Mouse (Mus musculus): ENCODE data around the gene Cyp2s1. TPM values are rescaled to one million over a fixed set of nuclear protein-coding genes. Genes with fewer than 3 reads are reported as not detected.
A peak's percentile ranks its signal among the peaks of the same experiment; 100 is the strongest.

Gene Cyp2s1
- total RNA-seq, 2 experiments from 2014 or later, result 0.13 to 0.16 TPM

DNA sequence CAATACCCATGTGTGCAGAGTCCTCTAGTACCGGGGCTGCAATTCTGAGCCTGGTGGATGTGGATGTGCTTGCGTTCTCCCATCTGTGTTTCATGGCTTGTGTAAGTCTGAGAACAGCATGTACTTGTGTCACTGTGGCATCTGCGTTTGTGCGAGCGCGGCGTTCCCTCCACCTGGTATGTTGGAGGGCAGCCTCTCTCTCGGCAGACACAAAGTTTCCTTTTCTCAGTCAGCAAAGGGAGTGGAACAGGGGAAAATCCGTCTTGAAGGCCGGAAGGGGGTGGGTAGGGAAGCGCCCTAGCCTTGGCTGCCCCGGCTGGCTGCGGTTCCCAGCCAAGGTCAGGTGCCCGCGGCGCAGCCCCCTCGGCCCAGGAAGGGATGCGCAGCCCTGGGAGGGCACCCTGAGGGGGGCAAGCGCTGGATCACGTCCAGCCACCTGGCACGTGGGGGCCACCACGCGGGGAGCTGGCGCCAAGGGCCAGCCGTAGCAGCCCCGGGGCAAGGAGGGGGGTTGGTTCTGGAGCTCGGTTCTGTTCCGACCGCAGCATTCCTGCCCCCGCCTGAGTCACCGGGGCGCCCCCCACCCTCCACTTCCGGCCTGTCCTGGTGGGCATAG lies 35.3 kb downstream of the Cyp2s1 start:
- DNase-seq, result peak; percentile 61

DNA sequence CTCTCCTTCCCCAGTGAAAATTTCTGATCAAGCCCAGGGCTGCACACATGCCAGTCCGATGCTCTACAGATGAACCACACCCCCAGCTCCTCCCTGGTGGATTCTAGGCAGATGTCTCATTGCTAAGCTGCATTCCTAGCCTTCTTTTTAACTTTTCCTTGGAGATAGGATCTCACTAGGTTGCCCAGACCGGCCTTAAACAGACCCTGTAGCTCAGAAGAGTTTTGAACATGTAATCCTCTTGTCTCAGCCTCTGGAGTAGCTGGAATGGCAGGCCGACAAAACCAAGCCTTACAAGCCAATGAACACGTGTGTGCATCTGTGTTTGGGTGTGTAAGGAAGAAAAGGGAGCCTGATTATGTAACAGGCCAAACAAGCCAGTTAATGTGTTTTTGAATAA lies 36.0 kb downstream of the Cyp2s1 start:
- peak; percentile 41 for DNase-seq

DNA sequence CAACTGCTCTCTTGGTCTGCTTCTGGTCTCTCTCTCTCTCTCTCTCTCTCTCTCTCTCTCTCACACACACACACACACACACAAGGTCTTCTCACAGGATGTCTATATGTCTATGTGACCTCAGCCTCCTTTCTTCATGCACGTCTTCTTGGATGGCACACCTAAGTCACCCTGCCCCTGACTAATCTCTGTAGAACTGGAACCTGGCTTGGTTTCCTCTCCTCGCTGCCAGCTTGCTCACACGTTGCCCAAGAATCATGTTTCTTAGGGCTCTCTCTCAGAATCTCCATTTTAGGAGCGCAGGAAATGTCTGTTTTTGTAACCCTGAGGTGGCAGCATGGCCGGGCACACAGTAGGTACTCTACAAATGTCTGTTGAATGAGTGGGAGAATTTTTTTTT lies 36.7 kb downstream of the Cyp2s1 start:
- DNase-seq, result no peak

DNA sequence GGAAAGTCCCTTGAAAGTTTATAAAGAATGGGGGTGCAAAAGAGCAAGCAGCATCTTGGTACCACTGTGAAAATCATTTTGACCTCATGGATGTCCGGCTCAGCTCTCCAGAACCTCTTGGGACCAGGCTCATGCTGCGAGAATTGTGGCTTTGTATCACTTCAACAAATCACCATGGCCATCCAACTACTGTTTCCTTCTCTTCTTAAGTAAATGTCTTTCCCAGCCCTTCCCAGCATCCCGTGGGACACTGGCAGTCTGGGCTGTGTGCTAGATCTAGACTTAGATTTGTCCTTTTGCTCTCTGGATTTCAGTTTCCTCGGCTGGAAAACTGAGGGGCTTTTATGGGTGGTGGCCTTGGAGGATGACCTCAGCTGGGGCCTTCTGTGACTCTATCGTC lies 48.5 kb downstream of the Cyp2s1 start:
- DNase-seq, result no peak

DNA sequence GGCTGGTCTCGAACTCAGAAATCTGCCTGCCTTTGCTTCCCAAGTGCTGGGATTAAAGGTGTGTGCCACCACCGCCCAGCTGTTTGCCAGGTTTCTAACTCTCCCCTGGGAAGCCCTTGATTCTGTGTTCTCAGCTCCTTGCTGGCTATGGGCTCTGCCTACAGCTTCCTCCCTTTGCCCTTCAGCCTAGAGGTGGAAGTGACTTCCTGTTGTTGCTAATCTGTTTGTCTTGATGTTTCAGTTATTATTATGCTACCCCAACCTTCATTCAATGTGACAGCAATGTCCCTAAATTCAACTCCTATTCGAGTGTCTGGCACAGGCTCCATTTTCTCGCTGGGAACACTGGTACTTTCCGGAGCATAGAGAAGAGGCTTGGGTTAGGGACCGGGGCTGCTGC lies 50.6 kb downstream of the Cyp2s1 start:
- DNase-seq, result no peak

DNA sequence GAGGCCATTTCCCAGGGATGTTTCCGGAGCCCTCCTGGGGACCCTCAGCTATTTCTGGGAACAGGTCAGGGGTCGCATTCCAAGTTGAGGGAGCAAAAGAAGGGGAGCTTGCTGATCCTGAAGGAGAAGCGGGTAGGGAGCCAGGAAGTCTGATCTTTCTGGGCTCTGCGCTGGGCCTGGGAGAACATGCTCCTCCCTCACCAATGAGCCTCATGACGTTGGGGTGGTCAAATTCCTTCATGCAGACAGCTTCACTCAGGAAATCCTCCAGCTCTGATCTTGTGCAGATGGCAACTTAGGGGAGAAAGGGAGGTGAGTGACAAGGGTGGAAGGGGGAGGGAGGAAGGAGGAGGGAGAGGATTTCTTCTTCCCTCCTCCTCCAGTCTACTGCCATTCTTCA lies 52.5 kb downstream of the Cyp2s1 start:
- no peak for DNase-seq

DNA sequence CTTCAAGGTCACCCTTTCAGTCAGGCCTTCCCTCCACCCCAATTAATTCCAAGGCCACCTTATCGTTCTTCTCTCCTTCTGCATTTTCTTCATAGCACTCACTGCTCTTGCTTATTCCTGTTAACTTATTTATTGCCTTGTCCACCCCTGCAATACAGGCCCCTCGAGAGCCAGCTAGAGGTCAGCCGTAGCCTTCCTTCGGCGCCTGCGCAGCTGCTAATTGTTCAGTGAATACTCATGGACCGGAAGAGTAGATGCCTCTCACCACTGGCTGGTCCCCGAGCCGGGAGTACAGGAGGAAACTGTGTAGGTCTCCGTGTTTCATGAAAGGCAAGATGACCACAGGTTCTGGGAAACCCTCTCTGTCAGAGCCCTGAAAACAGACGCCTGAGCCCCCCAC lies 53.0 kb downstream of the Cyp2s1 start:
- no peak for DNase-seq

DNA sequence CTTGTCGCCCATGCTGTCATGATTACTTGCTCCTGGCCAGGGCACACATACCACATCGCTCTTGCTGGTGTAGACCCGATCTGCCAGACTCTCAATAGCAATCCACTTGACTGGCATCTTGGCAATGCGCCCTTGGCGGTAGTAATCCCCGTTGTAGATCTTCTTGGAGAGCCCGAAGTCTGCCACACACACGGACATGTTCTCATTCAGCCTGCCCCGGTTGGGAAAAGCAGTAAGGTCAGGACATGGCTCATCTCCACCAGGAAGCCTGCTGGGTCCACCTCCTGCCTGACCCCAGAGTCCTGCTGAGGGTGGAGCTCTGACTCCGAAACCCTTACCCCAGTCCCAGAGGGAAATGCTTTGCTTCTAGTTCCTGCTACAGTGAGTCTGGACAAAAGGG lies 55.4 kb downstream of the Cyp2s1 start:
- DNase-seq, result peak; percentile 44

DNA sequence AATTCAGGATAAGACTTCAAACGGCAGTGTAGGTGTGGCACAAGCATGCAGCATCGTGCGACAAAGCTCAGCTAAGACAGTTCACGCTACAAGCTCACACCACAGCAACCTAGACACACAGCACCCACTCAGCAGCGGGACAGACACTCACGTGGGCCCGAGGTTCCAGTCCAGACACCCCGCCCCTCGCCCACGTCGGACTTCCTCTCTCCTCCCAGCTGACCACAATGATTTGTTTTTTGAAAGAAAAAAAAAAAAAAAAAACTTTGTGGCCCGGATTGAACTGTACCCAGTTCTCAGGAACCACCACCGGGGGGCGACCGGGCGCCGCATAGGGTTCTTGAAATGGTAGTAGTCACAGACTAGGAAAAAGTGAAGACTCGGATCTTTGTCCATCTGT lies 60.7 kb downstream of the Cyp2s1 start:
- DNase-seq, result peak; percentile 91

DNA sequence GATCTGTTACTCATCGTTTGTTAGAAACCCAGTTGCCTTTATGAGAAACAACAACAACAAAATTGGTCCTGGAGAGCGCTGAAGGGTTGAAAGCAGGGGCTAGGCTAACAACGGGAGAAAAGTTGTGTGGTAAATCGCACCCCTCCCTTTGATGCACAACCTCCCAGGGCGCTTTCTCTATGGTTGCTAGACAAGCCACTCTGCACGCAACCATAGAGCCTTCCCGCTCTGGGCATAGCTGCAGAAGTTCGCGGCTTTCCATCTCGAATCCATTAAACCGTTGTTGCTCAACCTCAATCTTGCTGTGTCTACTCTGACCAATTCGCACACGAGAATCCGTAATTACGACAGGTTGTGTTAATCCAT lies 61.3 kb downstream of the Cyp2s1 start:
- no peak for DNase-seq

DNA sequence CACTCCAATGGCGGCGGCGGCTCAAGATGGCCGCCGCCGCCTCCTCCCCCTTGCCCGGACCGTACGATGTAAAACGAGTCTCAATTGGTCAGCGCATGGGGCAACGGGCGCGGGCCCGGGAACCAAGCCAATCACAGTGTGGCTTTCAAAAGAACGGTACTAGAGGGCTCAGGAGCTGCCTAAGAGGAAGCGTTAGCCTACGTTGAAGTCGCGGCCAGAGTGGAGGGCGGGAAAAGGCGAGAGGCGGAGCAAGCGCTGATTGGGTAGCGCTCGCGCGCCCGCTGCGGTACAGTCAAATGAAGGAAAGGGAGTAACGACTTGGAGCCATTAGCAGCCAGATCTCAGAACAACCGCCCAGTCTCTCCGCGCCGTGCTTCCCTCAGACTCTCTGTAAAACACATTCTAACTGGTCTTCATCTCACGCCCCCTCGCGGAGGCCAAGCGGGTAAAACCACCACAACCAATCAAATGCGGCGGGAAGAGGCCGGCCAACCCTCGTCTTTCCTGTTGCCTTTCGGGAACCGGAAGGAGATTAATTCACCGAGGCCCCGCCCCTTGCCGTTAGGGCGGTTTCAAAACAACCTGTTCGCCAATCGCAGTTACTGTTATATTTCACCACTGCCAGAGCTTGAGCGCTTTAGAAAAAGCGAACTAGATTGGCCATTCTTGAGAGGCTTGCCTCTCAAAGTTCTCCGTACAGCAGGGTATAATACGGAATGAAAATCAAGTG lies 61.8 kb downstream of the Cyp2s1 start, which contains the start of gene Hnrnpul1:
TSS of gene Hnrnpul1 (minus strand) at position 20 of the 730 bp plus-strand sequence.
- DNase-seq, result peak; percentile 98

DNA sequence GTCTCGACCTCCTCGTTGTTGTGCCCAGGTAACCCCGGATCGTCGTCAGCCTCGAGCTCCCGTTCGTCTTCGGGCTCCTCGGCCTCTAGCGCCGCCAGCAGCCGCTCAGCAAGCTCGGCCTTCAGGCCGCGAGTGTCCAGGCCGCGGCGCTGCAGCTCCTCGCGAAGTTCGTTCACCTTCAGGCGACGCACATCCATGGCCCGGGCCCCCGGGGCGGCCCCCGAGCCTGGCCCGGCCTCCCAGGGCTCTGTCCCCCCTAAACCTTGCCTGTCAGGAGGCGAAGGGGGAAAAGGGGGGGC lies 62.3 kb downstream of the Cyp2s1 start:
- no peak for DNase-seq

DNA sequence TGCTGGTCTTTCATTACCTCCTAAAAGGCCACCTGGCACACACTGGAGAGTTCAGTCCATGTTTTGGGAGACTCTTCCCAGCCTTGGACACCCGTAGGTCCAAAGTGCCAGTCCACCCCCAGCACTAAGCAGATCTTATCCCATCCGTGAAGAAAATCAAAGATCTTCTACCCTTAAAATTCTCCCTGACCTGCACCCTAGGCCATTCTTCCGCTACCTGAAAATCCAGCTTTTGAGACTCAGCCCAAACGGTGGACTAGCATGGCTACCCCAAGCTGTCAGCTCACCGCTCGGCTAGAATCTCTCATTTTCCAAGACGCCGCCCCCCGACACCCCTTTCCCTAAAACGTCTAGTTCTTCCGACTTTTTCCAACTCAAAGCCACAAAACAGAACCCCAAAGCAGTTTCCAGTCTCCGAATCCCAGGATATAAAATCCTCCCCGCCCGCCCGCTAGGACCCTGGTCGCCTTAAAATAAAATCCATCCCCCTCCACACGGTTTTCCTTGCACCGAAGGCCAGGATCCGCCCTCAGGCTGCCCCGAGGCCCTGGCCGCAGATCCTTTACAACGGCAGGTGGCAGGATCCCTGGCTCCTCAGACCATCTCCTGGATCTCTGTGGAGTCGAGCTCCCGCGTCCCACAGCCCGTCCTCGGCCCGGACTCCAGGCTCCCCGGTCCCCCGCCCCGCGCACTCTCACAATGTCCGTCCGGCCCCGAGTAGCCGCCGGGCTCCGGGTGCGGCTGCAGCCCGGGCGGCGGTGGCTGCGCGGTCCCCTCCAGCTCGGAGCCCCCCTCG lies 62.9 kb downstream of the Cyp2s1 start:
- peak; percentile 63 for DNase-seq

DNA sequence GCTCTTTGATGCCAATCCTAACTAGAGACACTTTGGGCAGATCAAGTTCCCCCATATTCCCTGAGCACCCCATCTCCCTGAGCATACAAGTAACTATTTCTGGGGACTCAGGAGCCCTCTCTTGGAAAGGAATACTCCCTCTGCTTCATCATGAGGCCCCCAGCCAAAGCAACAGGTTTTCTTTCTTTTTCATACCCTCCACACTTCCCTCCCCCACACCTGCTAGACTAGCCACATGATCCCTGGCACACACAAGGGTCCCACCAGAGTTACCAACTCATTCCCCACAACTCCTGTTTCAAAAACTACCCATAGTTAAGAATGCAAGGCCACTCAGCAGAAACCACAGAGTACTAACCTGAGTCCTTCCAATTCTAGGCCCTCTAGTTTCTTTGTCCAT lies 63.6 kb downstream of the Cyp2s1 start:
- no peak for DNase-seq

Small RNA genes lying within 50 kb of the gene (microRNA-seq; reads per million reads assigned to microRNA genes)
- gene Gm24865 (ENCODE audit: borderline replicate concordance in 2 of 2), result 0 reads per million in 2 experiments

Other genes starting within 250 kb of the Cyp2s1 start
- gene Erich4, start 201.0 kb downstream of the Cyp2s1 start, total RNA-seq (2021), result not detected
- gene Dmac2, start 197.5 kb downstream of the Cyp2s1 start, total RNA-seq (2021), result 10 to 100 TPM; 36.9 to 38.6 TPM
- 1 to 10 TPM in 1 of 2 experiments, under 1 TPM in 1; 0.87 to 1.5 TPM for gene B3gnt8, start 190.3 kb downstream of the Cyp2s1 start, total RNA-seq (2021)
- 10 to 100 TPM; 73.7 to 80.6 TPM for gene Bckdha, start 157.9 kb downstream of the Cyp2s1 start, total RNA-seq (2021)
- 10 to 100 TPM; 19.5 to 20.8 TPM for gene Exosc5, start 157.7 kb downstream of the Cyp2s1 start, total RNA-seq (2021)
- gene Tmem91, start 141.7 kb downstream of the Cyp2s1 start, total RNA-seq (2021), result not detected
- gene B9d2, start 136.1 kb downstream of the Cyp2s1 start, total RNA-seq (2021), result 1 to 10 TPM; 8.4 to 8.8 TPM
- gene Tgfb1, start 129.9 kb downstream of the Cyp2s1 start, total RNA-seq (2021), result 1 to 10 TPM; 6.3 to 7.2 TPM
- gene Ccdc97, start 97.8 kb downstream of the Cyp2s1 start, total RNA-seq (2021), result 10 to 100 TPM; 33.6 to 36.2 TPM
- 10 to 100 TPM; 55.3 to 57.2 TPM for gene Hnrnpul1, start 62.2 kb downstream of the Cyp2s1 start, total RNA-seq (2021)
- gene Axl, start 28.2 kb downstream of the Cyp2s1 start, total RNA-seq (2021), result 10 to 100 TPM; 41.1 to 42.4 TPM
- not detected for gene Cyp2b10, start 80.7 kb upstream of the Cyp2s1 start, total RNA-seq (2021)
- gene Cyp2b13, start 244.6 kb upstream of the Cyp2s1 start, total RNA-seq (2021), result not detected